Comparison of ENCODE assay signal across 8 mouse cellular contexts in genomic region chr1:106883812-106884211, GRCm38 (mm10). TPM values are rescaled to one million over a fixed set of nuclear protein-coding genes. Genes with fewer than 3 reads are reported as not detected.
DNase-seq lines count a peak whose midpoint lies in the region; ATAC-seq and TF ChIP-seq lines count a peak whose summit lies in the region.
"Had no signal": no experiment of that assay in that cellular context is flagged by ENCODE, and none has a peak within 500 bp of the region (broad histone marks: within the 10 kb centered on the region; RNA-seq: fewer than 3 reads in every experiment).

No protein-coding gene starts in this region.

- H3K4me1 ChIP-seq in kidney, embryonic 16.5 days (ENCODE audit: insufficient read depth, low read length), result no peaks in the 10 kb centered on the region
- no peaks in the 10 kb centered on the region for H3K4me1 ChIP-seq in CH12.LX (ENCODE audit: control insufficient read depth in 1 of 2, insufficient read depth in 2 of 2)
- H3K4me1 ChIP-seq: liver, embryonic 15.5 days had no signal

- dilution Hi-C loops in CH12.LX (cut with MboI; ENCODE audit: extremely low pct_ligation_motif_present, extremely low pct_unique_long_range_greater_than_20kb, low sequenced_read_pairs), result no loop called here

- no peaks in the 10 kb centered on the region for H3K9me3 ChIP-seq in kidney, embryonic 16.5 days (ENCODE audit: low read length)
- no peaks in the 10 kb centered on the region for H3K9me3 ChIP-seq in CH12.LX (replicated peaks; ENCODE audit: low read length)
- H3K9me3 ChIP-seq: liver, embryonic 15.5 days had no signal

- no peak for TF ChIP-seq POLR2A in CH12.LX (IDR thresholded peaks at IDR 0.05; ENCODE audit: low read depth, low read length)

- TF ChIP-seq CTCF in CH12.LX (conservative IDR thresholded peaks at IDR 0.05 in 1 of 2, IDR thresholded peaks at IDR 0.05 in 1 of 2; ENCODE audit: low read depth in 2 of 2, low read length in 2 of 2) (peak; percentile 32 to 72; a peak in 3 of 4 replicates), Patski (IDR thresholded peaks at IDR 0.05) (peak; percentile 55)

- H3K36me3 ChIP-seq in kidney, embryonic 16.5 days (ENCODE audit: insufficient read depth, low read length), result no peaks in the 10 kb centered on the region
- H3K36me3 ChIP-seq in CH12.LX (replicated peaks in 1 of 2; ENCODE audit: control insufficient read depth in 1 of 2, insufficient read depth in 1 of 2, low read length in 1 of 2), result no peaks in the 10 kb centered on the region
- H3K36me3 ChIP-seq: liver, embryonic 15.5 days had no signal

- CTCF ChIA-PET in Patski (lab: Charles Lee), result interaction anchor here (1.6 kb wide), 1 partner anchor 12 kb away, joined by 4 read pairs; no protein-coding TSS in a partner anchor

- no peaks in the 10 kb centered on the region for H3K27me3 ChIP-seq in kidney, embryonic 16.5 days (ENCODE audit: insufficient read depth, low read length)
- H3K27me3 ChIP-seq in CH12.LX (replicated peaks), result peaks cover 34% of the 10 kb centered on the region
- H3K27me3 ChIP-seq in Patski, result peaks cover 45% of the 10 kb centered on the region
- H3K27me3 ChIP-seq: liver, embryonic 15.5 days had no signal

- no peak overlapping the region for H3K27ac ChIP-seq in kidney, embryonic 16.5 days (ENCODE audit: low read length)
- H3K27ac ChIP-seq in CH12.LX (ENCODE audit: insufficient read depth, low read depth), result no peak overlapping the region
- H3K27ac ChIP-seq: liver, embryonic 15.5 days had no signal

- TF ChIP-seq EP300 in CH12.LX (IDR thresholded peaks at IDR 0.05; ENCODE audit: low read length), result no peak

- POLR2A ChIA-PET in Patski (lab: Charles Lee), result no interaction called here

- H3K4me2 ChIP-seq in kidney, embryonic 16.5 days (replicated peaks; ENCODE audit: low read depth, low read length), result no peak overlapping the region
- H3K4me2 ChIP-seq in CH12.LX (ENCODE audit: insufficient read depth, low read depth, poor library complexity, severe bottlenecking), result peak overlapping the region; percentile 94
- H3K4me2 ChIP-seq: liver, embryonic 15.5 days had no signal

- in situ Hi-C loops in CH12.LX (cut with MboI; ENCODE audit: low pct_ligation_motif_present, low pct_unique_long_range_greater_than_20kb, low sequenced_read_pairs), result no loop called here
- in situ Hi-C loops in Patski (cut with MboI; ENCODE audit: low pct_unique_long_range_greater_than_20kb), result no loop called here

- no peak for DNase-seq in kidney, postnatal 14 days
- peak; percentile 33 for DNase-seq in CH12.LX (ENCODE audit: extremely low read depth)
- no peak for DNase-seq in Patski (ENCODE audit: low read depth, low spot score)
- no peak for DNase-seq in adrenal gland, postnatal 4 days (ENCODE audit: low spot score in 2 of 2)
- DNase-seq in cerebellum, postnatal 4 days (ENCODE audit: low spot score in 2 of 2), result no peak

- H3K79me2 ChIP-seq in CH12.LX (replicated peaks; ENCODE audit: control insufficient read depth, extremely low read depth, insufficient read depth, poor library complexity, severe bottlenecking), result no peaks in the 10 kb centered on the region

- H3K4me3 ChIP-seq in kidney, embryonic 16.5 days (ENCODE audit: low read length), result no peak overlapping the region
- no peak overlapping the region for H3K4me3 ChIP-seq in CH12.LX (replicated peaks in 1 of 3; ENCODE audit: low read depth in 2 of 3, low read length in 2 of 3, poor library complexity in 1 of 3)
- H3K4me3 ChIP-seq: liver, embryonic 15.5 days had no signal

- WGBS in kidney, embryonic 16.5 days, result 4% methylated on average over 2 of the region's 2 CpGs

- peak; percentile 67; the same call in 1 of the 2 replicates for ATAC-seq in kidney, embryonic 16.5 days (ENCODE audit: low FRiP score, low TSS enrichment)
- peak; percentile 78 for ATAC-seq in Patski
- ATAC-seq in megakaryocyte, adult 5-6 weeks (ENCODE audit: poor library complexity, severe bottlenecking), result peak; percentile 80

- no peak overlapping the region for H3K9ac ChIP-seq in kidney, embryonic 16.5 days (replicated peaks; ENCODE audit: low read length)
- H3K9ac ChIP-seq in CH12.LX (ENCODE audit: insufficient read depth, low read depth), result no peak overlapping the region
- H3K9ac ChIP-seq: liver, embryonic 15.5 days had no signal

- TF ChIP-seq RAD21 in CH12.LX (IDR thresholded peaks at IDR 0.05; ENCODE audit: low read depth, low read length), result peak; percentile 79

TF ChIP-seq in CH12.LX, 34 proteins besides CTCF, POLR2A, EP300 and RAD21:
- TF ChIP-seq MAZ (IDR thresholded peaks at IDR 0.05; ENCODE audit: low read depth, low read length) (no peak), PAX5 (IDR thresholded peaks at IDR 0.05; ENCODE audit: low read length) (no peak), SMC3 (IDR thresholded peaks at IDR 0.05; ENCODE audit: low read depth, low read length) (peak; percentile 46), NRF1 (IDR thresholded peaks at IDR 0.05; ENCODE audit: low read depth, low read length) (no peak)

RNA-seq across cellular contexts. Expression of gene Serpinb5, which starts 22.8 kb away (rescaled TPM):
- 0.20 TPM in 1 of 2 replicates, not detected in the other for polyA plus RNA-seq in kidney, embryonic 16.5 days (2015; fragmentation: Nextera tagmentation; extraction: Ambion mirVana)
- not detected in 2 replicates for total RNA-seq in CH12.LX (2012; rRNA removed)
- not detected in 2 replicates for total RNA-seq in CH12.LX (2014; rRNA removed)
- not detected in 2 replicates for polyA plus RNA-seq in CH12.LX (2012; ENCODE audit: insufficient read length, low read depth)
- not detected for polyA plus RNA-seq in Patski (2021)
- not detected in 2 replicates for total RNA-seq in megakaryocyte, adult 5-6 weeks (2015)
- total RNA-seq in megakaryocyte, adult 5-6 weeks (2017), result not detected in 2 replicates
- total RNA-seq in adrenal gland, postnatal 4 days (2021), result not detected
- polyA plus RNA-seq: liver, embryonic 15.5 days had no signal

RNA-seq across cellular contexts. Expression of gene Serpinb12, which starts 50.4 kb away (rescaled TPM):
- polyA plus RNA-seq in kidney, embryonic 16.5 days (2015; fragmentation: Nextera tagmentation; extraction: Ambion mirVana), result 0.10 TPM in 1 of 2 replicates, not detected in the other
- not detected in 2 replicates for total RNA-seq in CH12.LX (2012; rRNA removed)
- total RNA-seq in CH12.LX (2014; rRNA removed), result not detected in 2 replicates
- polyA plus RNA-seq in CH12.LX (2012; ENCODE audit: insufficient read length, low read depth), result not detected in 2 replicates
- not detected for polyA plus RNA-seq in Patski (2021)
- not detected in 2 replicates for total RNA-seq in megakaryocyte, adult 5-6 weeks (2015)
- not detected in 2 replicates for total RNA-seq in megakaryocyte, adult 5-6 weeks (2017)
- total RNA-seq in adrenal gland, postnatal 4 days (2021), result not detected
- polyA plus RNA-seq: liver, embryonic 15.5 days had no signal
